Mouse (Mus musculus) forebrain, embryonic 10.5 days (tissue): Measurements from ENCODE around the gene Tle3. TPM values are rescaled to one million over a fixed set of nuclear protein-coding genes. Genes with fewer than 3 reads are reported as not detected.
A peak's percentile ranks its signal among the peaks of the same experiment; 100 is the strongest.

Experiments
- DNase-seq: peaks from one replicate; pipeline ENCODE4 v3.0.0-alpha.2; 2017; ENCODE audit warnings: low spot score; ENCODE audit errors: extremely low spot score
- H3K27ac ChIP-seq: fragments of 300-500 bp; sonication (generic); 2 replicates; pipeline ENCODE4 v1.5.1; 2016; ENCODE audit warnings: mild to moderate bottlenecking
- H3K27me3 ChIP-seq: fragments of 300-500 bp; sonication (generic); 2 replicates; pipeline ENCODE4 v1.6.1; 2016; ENCODE audit warnings: mild to moderate bottlenecking; ENCODE audit not compliant: poor library complexity, severe bottlenecking
- H3K36me3 ChIP-seq: fragments of 300-500 bp; sonication (generic); replicated peaks from 2 replicates; pipeline ENCODE4 v1.6.1; 2016; ENCODE audit warnings: mild to moderate bottlenecking, moderate library complexity
- H3K4me1 ChIP-seq: fragments of 300-500 bp; sonication (generic); 2 replicates; pipeline ENCODE4 v1.6.1; 2016
- H3K4me3 ChIP-seq: fragments of 300-500 bp; sonication (generic); 2 replicates; pipeline ENCODE4 v1.5.1; 2016; ENCODE audit warnings: mild to moderate bottlenecking, moderate library complexity
- H3K9me3 ChIP-seq: fragments of 300-500 bp; sonication (generic); 2 replicates; pipeline ENCODE4 v1.6.1; 2016; ENCODE audit warnings: mild to moderate bottlenecking, moderate library complexity
- WGBS: fragments of 180-500 bp; shearing (Covaris S2); methylation state at CpG from one replicate; pipeline ENCODE4 v1.1.7; 2016; 5-methylcytosine and 5-hydroxymethylcytosine counted together
- polyA plus RNA-seq: library from polyadenylated mRNA; unstranded; fragments of >200 nt; fragmentation: Nextera tagmentation; extraction: Ambion mirVana; gene quantifications from 2 replicates; pipeline ENCODE4 v1.2.1, GENCODE M21; 2016

Tle3 gene
- 43.4 and 45.6 TPM in 2 replicates for polyA plus RNA-seq

DNA sequence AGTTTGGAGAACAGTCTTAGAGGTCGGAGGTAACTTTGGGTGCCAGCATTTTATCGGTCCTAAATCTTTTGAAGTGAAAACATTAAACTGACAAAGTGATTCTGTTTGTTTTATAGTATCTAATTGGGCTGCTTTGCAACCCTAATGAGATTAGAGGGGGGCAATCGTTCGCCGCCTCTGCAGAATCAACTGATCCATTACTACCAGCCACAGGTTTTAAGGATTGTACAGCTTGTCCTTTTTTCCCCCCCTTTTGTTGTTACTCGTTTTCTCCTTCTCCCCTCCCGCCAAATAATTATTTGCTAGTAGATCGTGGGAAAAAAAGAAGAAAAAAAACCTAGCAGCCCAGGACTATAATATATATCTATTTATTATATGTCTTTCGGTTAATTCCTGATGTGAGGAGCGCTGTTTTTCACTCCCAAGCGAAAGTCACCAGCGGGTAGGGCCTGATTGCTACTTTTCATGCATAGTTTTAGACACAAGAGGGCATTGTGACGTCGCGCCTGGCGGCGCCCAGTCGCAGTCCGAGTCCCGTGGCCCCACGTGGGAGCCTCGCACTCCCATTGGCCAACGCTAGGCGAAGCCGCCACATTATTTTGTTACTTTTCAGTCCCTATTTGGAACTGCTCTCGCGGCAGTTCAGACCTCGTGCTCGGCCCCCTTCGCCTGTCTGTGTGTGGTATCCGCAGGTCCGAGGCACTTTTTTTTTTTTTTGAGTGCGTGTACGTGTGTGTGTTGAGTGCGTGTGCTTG, at the start of gene Tle3:
Gene Tle3, plus strand, starts transcription at position 612 of the 755 bp plus-strand sequence.
- peak within 1 kb of the TSS; percentile 98 for H3K4me3 ChIP-seq
- DNase-seq: peak; percentile 99
- peaks cover 14% of the 10 kb centered on the region for H3K27me3 ChIP-seq
- no peaks in the 10 kb centered on the region for H3K9me3 ChIP-seq
- H3K36me3 ChIP-seq: peaks cover 27% of the 10 kb centered on the region
- under 1% methylated on average over 35 of the region's 35 CpGs for WGBS
- H3K27ac ChIP-seq: peak within 1 kb of the TSS; percentile 100
- peaks cover 84% of the 10 kb centered on the region for H3K4me1 ChIP-seq

DNA sequence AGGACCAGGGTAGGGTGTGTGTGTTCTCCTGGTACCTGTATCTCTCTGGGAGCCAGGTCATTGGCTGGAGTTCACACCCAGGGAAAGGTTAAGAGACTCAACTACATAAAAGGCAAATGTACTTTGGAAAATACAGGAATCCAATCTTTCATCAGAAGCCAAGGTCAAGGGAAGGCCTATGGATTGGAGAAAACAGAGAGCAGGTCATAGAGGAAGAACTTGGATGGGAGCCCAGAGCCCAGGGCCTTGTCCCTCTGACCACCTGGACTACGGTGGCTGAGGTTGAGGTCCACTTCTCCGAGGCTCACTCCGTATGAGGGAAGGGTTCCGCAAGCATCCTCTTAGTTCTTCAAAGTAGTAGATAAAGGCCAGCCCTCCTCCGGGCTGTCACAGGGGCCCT, 48.9 kb upstream of the Tle3 start:
- Histone ChIP-seq H3K4me1 (peaks cover 57% of the 10 kb centered on the region), H3K9me3 (no peaks in the 10 kb centered on the region), H3K36me3 (no peaks in the 10 kb centered on the region), H3K27ac (peak overlapping the region; percentile 56), H3K27me3 (peaks cover 98% of the 10 kb centered on the region), H3K4me3 (no peak overlapping the region)
- WGBS: 97% methylated on average over 5 of the region's 5 CpGs
- DNase-seq: no peak

GRCm38 (mm10) chr9:61323879-61324278, 48.3 kb upstream of the Tle3 start:
- peaks cover 57% of the 10 kb centered on the region for H3K4me1 ChIP-seq
- no peaks in the 10 kb centered on the region for H3K36me3 ChIP-seq
- DNase-seq: no peak
- H3K27me3 ChIP-seq: peaks cover 98% of the 10 kb centered on the region
- WGBS: 39% methylated on average over 3 of the region's 3 CpGs
- no peak overlapping the region for H3K4me3 ChIP-seq
- no peaks in the 10 kb centered on the region for H3K9me3 ChIP-seq
- H3K27ac ChIP-seq: peak overlapping the region; percentile 79

DNA sequence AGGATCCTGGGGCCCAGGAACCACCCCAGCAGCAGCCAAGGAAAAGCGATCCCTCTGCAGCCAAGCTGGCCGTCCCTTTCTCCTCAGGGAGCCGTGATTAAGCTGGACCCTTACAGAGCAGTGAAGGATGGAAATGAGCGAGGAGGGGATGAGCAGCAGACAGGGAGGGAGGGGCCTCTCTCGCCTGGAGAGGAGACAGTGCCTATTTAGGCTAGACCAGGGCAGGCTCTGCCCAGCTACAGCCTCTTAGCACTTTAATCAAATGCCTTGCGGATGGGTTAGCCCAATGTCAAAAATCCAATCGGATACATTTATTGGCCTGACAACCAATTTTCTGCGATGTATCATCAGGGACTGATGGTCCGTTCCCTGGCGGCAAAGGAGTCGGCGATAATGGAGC, 47.8 kb upstream of the Tle3 start:
- H3K27ac ChIP-seq: peak overlapping the region; percentile 79
- no peaks in the 10 kb centered on the region for H3K9me3 ChIP-seq
- no peaks in the 10 kb centered on the region for H3K36me3 ChIP-seq
- WGBS: 6% methylated on average over 12 of the region's 12 CpGs
- peaks cover 57% of the 10 kb centered on the region for H3K4me1 ChIP-seq
- H3K4me3 ChIP-seq: peak overlapping the region; percentile 19; the same call in 1 of the 2 replicates
- no peak for DNase-seq
- H3K27me3 ChIP-seq: peaks cover 96% of the 10 kb centered on the region

DNA sequence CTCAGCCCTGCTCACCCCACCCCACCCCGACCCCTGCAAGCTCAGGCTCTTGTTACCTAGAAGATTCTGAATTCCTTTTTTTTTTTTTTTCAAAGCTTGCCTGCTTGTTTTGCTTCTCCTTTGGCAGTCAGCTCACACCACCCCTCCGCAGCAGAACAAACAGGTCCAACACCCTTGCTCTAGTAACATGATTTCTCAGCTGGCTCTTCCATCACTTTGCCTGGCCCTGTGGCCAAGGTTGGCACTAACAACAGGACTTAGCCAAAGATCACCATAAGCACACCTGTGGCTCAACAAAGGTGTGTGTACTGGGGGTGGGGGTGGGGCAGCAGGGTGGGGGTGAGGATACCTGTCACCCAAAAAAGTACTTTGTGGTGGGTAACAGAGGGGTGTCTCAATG, 47.2 kb upstream of the Tle3 start:
- H3K4me1 ChIP-seq: peaks cover 51% of the 10 kb centered on the region
- no peak overlapping the region for H3K4me3 ChIP-seq
- WGBS: 22% methylated on average over 2 of the region's 2 CpGs
- no peaks in the 10 kb centered on the region for H3K36me3 ChIP-seq
- H3K27me3 ChIP-seq: peaks cover 96% of the 10 kb centered on the region
- no peak for DNase-seq
- peak overlapping the region; percentile 79 for H3K27ac ChIP-seq
- no peaks in the 10 kb centered on the region for H3K9me3 ChIP-seq

DNA sequence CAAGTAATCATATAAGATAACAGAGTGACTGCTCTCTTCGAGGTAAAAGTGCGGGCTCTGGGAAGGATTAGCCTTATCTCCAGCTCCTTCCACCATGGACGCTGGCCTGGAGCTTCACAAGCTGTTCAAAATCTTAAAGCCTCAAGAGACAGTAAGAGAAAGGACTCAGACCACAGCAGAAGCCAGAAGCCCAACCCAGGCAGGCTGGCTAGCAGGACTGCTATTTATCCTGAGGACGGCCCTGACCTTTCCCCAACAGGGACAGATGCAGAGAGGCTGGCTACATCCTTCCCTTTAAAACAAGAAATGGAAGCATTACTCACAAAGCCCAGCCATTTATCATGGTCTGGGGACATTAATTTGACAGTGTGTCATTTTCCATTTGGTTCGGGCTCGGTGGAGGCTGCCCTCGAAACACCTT, 46.2 kb upstream of the Tle3 start:
- WGBS: 40% methylated on average over 7 of the region's 7 CpGs
- no peak overlapping the region for H3K4me3 ChIP-seq
- no peaks in the 10 kb centered on the region for H3K36me3 ChIP-seq
- DNase-seq: no peak
- H3K4me1 ChIP-seq: peaks cover 48% of the 10 kb centered on the region
- H3K9me3 ChIP-seq: no peaks in the 10 kb centered on the region
- H3K27ac ChIP-seq: 0 out of 2 replicates have a peak overlapping the region, but pooled peaks have one; percentile 25
- H3K27me3 ChIP-seq: peaks cover 94% of the 10 kb centered on the region

- no peaks in the 10 kb centered on the region for H3K36me3 ChIP-seq
Measured at GRCm38 (mm10) chr9:61326922-61327321, 45.2 kb upstream of the Tle3 start.

DNA sequence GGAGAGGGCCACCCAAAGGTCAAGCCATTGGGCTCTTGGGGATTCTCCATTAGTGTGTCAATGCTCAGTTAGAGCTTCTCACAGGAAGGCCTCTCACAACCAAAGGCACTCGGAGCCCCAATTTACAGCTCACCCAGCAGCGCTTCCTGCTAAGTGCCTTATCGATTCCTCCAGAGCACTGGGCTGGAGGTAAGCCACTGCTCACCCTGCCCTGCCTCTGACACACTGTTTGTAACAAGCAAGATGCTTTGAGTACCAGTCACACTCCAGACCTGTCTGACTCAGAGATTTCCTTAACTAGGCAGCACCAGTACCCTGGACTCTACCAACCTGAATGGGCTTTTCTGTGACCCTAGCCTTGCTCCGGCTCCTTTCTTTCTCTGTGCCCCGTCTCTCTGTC, 44.0 kb upstream of the Tle3 start:
- H3K27me3 ChIP-seq: peaks cover 87% of the 10 kb centered on the region
- 83% methylated on average over 5 of the region's 5 CpGs for WGBS
- DNase-seq: no peak
- H3K4me3 ChIP-seq: no peak overlapping the region
- no peaks in the 10 kb centered on the region for H3K9me3 ChIP-seq
- H3K36me3 ChIP-seq: no peaks in the 10 kb centered on the region
- H3K4me1 ChIP-seq: peaks cover 40% of the 10 kb centered on the region
- H3K27ac ChIP-seq: no peak overlapping the region

More at GRCm38 (mm10) chr9:61326922-61327321, 45.2 kb upstream of the Tle3 start:
- DNase-seq: no peak
- Histone ChIP-seq H3K9me3 (no peaks in the 10 kb centered on the region), H3K27ac (0 out of 2 replicates have a peak overlapping the region, but pooled peaks have one; percentile 6), H3K4me1 (peaks cover 48% of the 10 kb centered on the region), H3K4me3 (no peak overlapping the region), H3K27me3 (peaks cover 91% of the 10 kb centered on the region)
- 74% methylated on average over 8 of the region's 8 CpGs for WGBS

GRCm38 (mm10) chr9:61330747-61331146, 41.4 kb upstream of the Tle3 start:
- WGBS: 90% methylated on average over 9 of the region's 9 CpGs
- H3K4me3 ChIP-seq: no peak overlapping the region

GRCm38 (mm10) chr9:61332226-61332936, 39.8 kb upstream of the Tle3 start:
- no peak for DNase-seq
- H3K4me1 ChIP-seq: peaks cover 21% of the 10 kb centered on the region
- 93% methylated on average over 7 of the region's 7 CpGs for WGBS
- H3K36me3 ChIP-seq: no peaks in the 10 kb centered on the region
- no peaks in the 10 kb centered on the region for H3K9me3 ChIP-seq
- no peak overlapping the region for H3K4me3 ChIP-seq
- no peak overlapping the region for H3K27ac ChIP-seq
- peaks cover 78% of the 10 kb centered on the region for H3K27me3 ChIP-seq

More at GRCm38 (mm10) chr9:61330747-61331146, 41.4 kb upstream of the Tle3 start:
- H3K36me3 ChIP-seq: no peaks in the 10 kb centered on the region
- DNase-seq: no peak
- no peaks in the 10 kb centered on the region for H3K9me3 ChIP-seq
- H3K4me1 ChIP-seq: peaks cover 19% of the 10 kb centered on the region
- no peak overlapping the region for H3K27ac ChIP-seq
- H3K27me3 ChIP-seq: peaks cover 78% of the 10 kb centered on the region

- H3K27me3 ChIP-seq: peaks cover 80% of the 10 kb centered on the region
- no peak overlapping the region; the same call in 1 of the 2 replicates for H3K27ac ChIP-seq
- no peak for DNase-seq
- H3K4me1 ChIP-seq: peaks cover 48% of the 10 kb centered on the region
- no peaks in the 10 kb centered on the region for H3K9me3 ChIP-seq
- H3K4me3 ChIP-seq: no peak overlapping the region
- H3K36me3 ChIP-seq: no peaks in the 10 kb centered on the region
Measured at GRCm38 (mm10) chr9:61336179-61336578, 36.0 kb upstream of the Tle3 start.

DNA sequence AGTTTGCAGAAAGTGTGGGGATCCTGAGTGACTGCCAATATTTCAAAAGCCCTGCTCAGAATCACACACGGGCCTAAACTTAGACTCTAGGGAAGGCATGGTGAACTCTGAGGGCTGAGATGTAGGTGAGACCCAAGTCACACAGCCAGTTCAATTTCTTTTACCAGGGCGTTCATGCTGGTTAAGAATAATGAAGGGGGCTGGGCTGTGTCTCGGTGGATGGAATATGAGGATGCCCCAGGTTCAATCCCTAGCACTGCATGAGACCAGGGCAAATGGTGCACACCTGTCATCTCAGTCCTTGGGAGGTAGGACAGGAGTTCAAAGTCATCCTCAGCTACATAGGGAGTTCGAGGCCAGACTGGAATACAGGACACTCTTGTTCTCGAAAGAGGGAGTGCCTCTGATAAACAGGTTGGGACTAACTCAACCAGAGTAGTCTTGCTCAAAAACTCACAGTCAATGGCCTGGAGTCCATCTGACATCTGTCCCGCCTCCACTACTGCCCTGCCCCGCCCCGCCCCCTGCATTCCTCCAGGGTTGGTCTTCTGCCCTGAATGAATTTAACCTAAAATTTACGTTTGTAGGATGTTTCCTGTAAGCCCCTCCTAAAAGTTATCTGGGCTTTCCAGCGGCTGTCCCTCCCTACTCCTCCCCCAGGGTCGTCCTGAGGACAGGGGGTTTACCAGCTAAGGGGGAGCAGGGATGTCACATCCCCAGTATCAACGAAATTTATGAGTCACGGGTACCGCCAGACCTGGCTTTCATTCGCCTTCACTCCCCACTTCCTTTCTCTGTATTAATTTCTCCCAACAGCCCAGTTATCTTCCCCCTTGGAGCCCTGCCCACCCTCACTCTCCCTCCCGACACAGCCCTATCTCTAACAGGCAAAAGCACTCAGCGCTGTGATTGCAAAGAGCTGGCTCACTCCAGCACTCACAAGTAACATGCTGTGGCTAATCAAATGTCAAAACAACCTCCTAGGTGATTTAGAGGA, 35.3 kb upstream of the Tle3 start:
- H3K27me3 ChIP-seq: peaks cover 84% of the 10 kb centered on the region

More for the DNA sequence above, 35.3 kb upstream of the Tle3 start:
- Histone ChIP-seq H3K27ac (no peak overlapping the region; the same call in 1 of the 2 replicates), H3K4me1 (peaks cover 53% of the 10 kb centered on the region), H3K4me3 (no peak overlapping the region), H3K36me3 (no peaks in the 10 kb centered on the region), H3K9me3 (no peaks in the 10 kb centered on the region)
- no peak for DNase-seq
- 43% methylated on average over 17 of the region's 17 CpGs for WGBS
